Mouse (Mus musculus) stomach, embryonic 16.5 days (tissue): ENCODE results near the gene Mex3a. TPM values are rescaled to one million over a fixed set of nuclear protein-coding genes. Genes with fewer than 3 reads are reported as not detected.

Experiments used
- ATAC-seq: fragments of 200-750 bp; cut with Nextera tagmentation; 2 replicates; pipeline ENCODE4 v1.8.0; 2017; ENCODE audit warnings: moderate number of reproducible peaks, moderate TSS enrichment; ENCODE audit not compliant: insufficient read depth, low FRiP score
- H3K27ac ChIP-seq: fragments of 300-500 bp; sonication (generic); 2 replicates; pipeline ENCODE4 v1.5.1; 2014; ENCODE audit warnings: low read length
- H3K27me3 ChIP-seq: fragments of 300-500 bp; sonication (generic); 2 replicates; pipeline ENCODE4 v1.6.1; 2014; ENCODE audit warnings: low read length, control low read depth, mixed read lengths; ENCODE audit not compliant: control insufficient read depth, insufficient read depth
- H3K36me3 ChIP-seq: fragments of 300-500 bp; sonication (generic); 2 replicates; pipeline ENCODE4 v1.6.1; 2014; ENCODE audit warnings: low read length; ENCODE audit not compliant: control insufficient read depth, insufficient read depth
- H3K4me1 ChIP-seq: fragments of 300-500 bp; sonication (generic); 2 replicates; pipeline ENCODE4 v1.6.1; 2014; ENCODE audit warnings: low read length, control low read depth, mixed read lengths; ENCODE audit not compliant: control insufficient read depth, insufficient read depth
- H3K4me2 ChIP-seq: fragments of 300-500 bp; sonication (generic); 2 replicates; pipeline ENCODE4 v1.6.1; 2014; ENCODE audit warnings: low read depth, low read length, mixed read lengths
- H3K4me3 ChIP-seq: fragments of 300-500 bp; sonication (generic); replicated peaks from 2 replicates; pipeline ENCODE4 v1.5.1; 2014; ENCODE audit warnings: mild to moderate bottlenecking, low read length
- H3K9ac ChIP-seq: fragments of 300-500 bp; sonication (generic); 2 replicates; pipeline ENCODE4 v1.6.1; 2014; ENCODE audit warnings: low read length
- H3K9me3 ChIP-seq: fragments of 300-500 bp; sonication (generic); replicated peaks from 2 replicates; pipeline ENCODE4 v1.6.1; 2016; ENCODE audit warnings: low read length, control low read depth; ENCODE audit not compliant: control insufficient read depth
- WGBS: fragments of 180-500 bp; shearing (Covaris S2); extraction: QIAGEN DNeasy Blood & Tissue Kit; methylation state at CpG from one replicate; pipeline ENCODE4 v1.1.7; 2014; 5-methylcytosine and 5-hydroxymethylcytosine counted together
- polyA plus RNA-seq: library from polyadenylated mRNA; unstranded; fragments of >200 nt; fragmentation: Nextera tagmentation; extraction: Ambion mirVana; gene quantifications from 2 replicates; pipeline ENCODE4 v1.2.1, GENCODE M21; 2015

Gene Mex3a
- polyA plus RNA-seq, 1 experiment from 2014 or later: 11.4 TPM

- WGBS: 42% methylated on average over 9 of the region's 9 CpGs
- H3K27me3 ChIP-seq: no peaks in the 10 kb centered on the region
- ATAC-seq: peak; percentile 19; the same call in 1 of the 2 replicates
- peak overlapping the region; percentile 99 for H3K27ac ChIP-seq
- peak overlapping the region; percentile 7; the same call in 1 of the 2 replicates for H3K4me2 ChIP-seq
- H3K4me1 ChIP-seq: peaks cover 62% of the 10 kb centered on the region
- no peaks in the 10 kb centered on the region for H3K9me3 ChIP-seq
- H3K9ac ChIP-seq: peak overlapping the region; percentile 80
- no peaks in the 10 kb centered on the region for H3K36me3 ChIP-seq
- H3K4me3 ChIP-seq: 0 out of 2 replicates have a peak overlapping the region, but pooled peaks have one; percentile 6
These were observed 37.2 kb upstream of the Mex3a start for GRCm38 (mm10) chr3:88494836-88495628.

GRCm38 (mm10) chr3:88495741-88496415 is 36.3 kb upstream of the Mex3a start:
- Histone ChIP-seq H3K27ac (peak overlapping the region; percentile 99), H3K27me3 (no peaks in the 10 kb centered on the region), H3K4me2 (no peak overlapping the region), H3K9me3 (no peaks in the 10 kb centered on the region), H3K4me1 (peaks cover 62% of the 10 kb centered on the region), H3K9ac (peak overlapping the region; percentile 80), H3K4me3 (no peak overlapping the region), H3K36me3 (no peaks in the 10 kb centered on the region)
- WGBS: 74% methylated on average over 10 of the region's 10 CpGs
- no peak for ATAC-seq

GRCm38 (mm10) chr3:88499580-88499979 is 32.6 kb upstream of the Mex3a start:
- no peaks in the 10 kb centered on the region for H3K27me3 ChIP-seq
- H3K4me2 ChIP-seq: no peak overlapping the region
- H3K36me3 ChIP-seq: no peaks in the 10 kb centered on the region
- 72% methylated on average over 4 of the region's 4 CpGs for WGBS
- ATAC-seq: no peak
- no peak overlapping the region for H3K27ac ChIP-seq
- H3K9me3 ChIP-seq: no peaks in the 10 kb centered on the region
- H3K4me3 ChIP-seq: no peak overlapping the region
- no peak overlapping the region for H3K9ac ChIP-seq
- H3K4me1 ChIP-seq: peaks cover 55% of the 10 kb centered on the region

GRCm38 (mm10) chr3:88500087-88500486 is 32.1 kb upstream of the Mex3a start:
- H3K4me1 ChIP-seq: peaks cover 51% of the 10 kb centered on the region
- 0 out of 2 replicates have a peak overlapping the region, but pooled peaks have one; percentile 20 for H3K9ac ChIP-seq
- WGBS: 81% methylated on average over 7 of the region's 7 CpGs
- H3K27ac ChIP-seq: no peak overlapping the region
- peak overlapping the region; percentile 84; the same call in 1 of the 2 replicates for H3K4me3 ChIP-seq
- H3K9me3 ChIP-seq: no peaks in the 10 kb centered on the region
- no peaks in the 10 kb centered on the region for H3K36me3 ChIP-seq
- no peaks in the 10 kb centered on the region for H3K27me3 ChIP-seq
- H3K4me2 ChIP-seq: peak overlapping the region; percentile 75; the same call in 1 of the 2 replicates
- no peak for ATAC-seq

DNA sequence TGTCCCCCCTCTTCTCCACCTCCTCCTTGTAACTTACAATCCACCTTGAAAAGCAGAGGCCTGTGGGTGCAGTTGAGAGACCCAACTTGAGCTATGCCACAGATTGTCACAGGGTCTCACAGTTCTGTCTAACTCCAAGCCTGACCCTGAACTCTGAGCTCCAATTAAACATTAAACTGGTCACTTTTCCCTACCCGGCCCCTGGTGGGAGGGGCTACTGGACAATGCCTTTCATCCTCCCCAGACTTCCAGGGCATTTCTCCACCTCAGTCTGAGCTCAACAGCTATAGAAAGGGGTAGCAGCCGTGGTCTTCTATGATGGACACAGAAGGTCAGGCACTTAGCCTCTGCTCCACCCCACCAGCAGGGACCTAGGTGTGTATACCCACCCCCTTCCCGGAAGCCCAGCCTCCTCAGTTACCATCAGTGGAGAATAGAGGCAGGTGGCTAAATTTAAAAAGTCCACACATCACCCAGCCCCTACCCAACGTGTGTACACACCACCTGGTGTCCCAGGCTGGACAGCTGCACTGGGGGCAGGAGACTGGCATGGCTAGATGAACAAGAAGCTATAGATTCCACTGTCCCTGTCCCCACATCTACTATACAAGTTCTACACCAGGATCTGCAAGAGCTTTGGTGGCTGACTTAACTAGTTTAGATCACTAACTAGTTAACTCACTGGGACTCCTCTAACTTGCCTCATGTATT is 31.4 kb upstream of the Mex3a start:
- Histone ChIP-seq H3K9me3 (no peaks in the 10 kb centered on the region), H3K4me2 (peak overlapping the region; percentile 75), H3K27me3 (no peaks in the 10 kb centered on the region), H3K36me3 (no peaks in the 10 kb centered on the region), H3K4me3 (peak overlapping the region; percentile 84), H3K27ac (peak overlapping the region; percentile 96; the same call in 1 of the 2 replicates), H3K4me1 (peaks cover 45% of the 10 kb centered on the region), H3K9ac (peak overlapping the region; percentile 95)
- 34% methylated on average over 4 of the region's 4 CpGs for WGBS
- no peak for ATAC-seq

GRCm38 (mm10) chr3:88501366-88502030 is 30.7 kb upstream of the Mex3a start:
- no peak for ATAC-seq
- H3K4me3 ChIP-seq: peak overlapping the region; percentile 84
- WGBS: 47% methylated on average over 6 of the region's 6 CpGs

GRCm38 (mm10) chr3:88502031-88502571 is 30.1 kb upstream of the Mex3a start:
- H3K27me3 ChIP-seq: no peaks in the 10 kb centered on the region
- WGBS: 14% methylated on average over 11 of the region's 11 CpGs
- peak overlapping the region; percentile 96 for H3K27ac ChIP-seq
- no peak for ATAC-seq
- no peaks in the 10 kb centered on the region for H3K36me3 ChIP-seq
- H3K9ac ChIP-seq: peak overlapping the region; percentile 95
- no peaks in the 10 kb centered on the region for H3K9me3 ChIP-seq
- peak overlapping the region; percentile 75 for H3K4me2 ChIP-seq
- H3K4me1 ChIP-seq: peaks cover 38% of the 10 kb centered on the region
- H3K4me3 ChIP-seq: peak overlapping the region; percentile 84

More at GRCm38 (mm10) chr3:88501366-88502030, 30.7 kb upstream of the Mex3a start:
- Histone ChIP-seq H3K27ac (peak overlapping the region; percentile 96), H3K4me1 (peaks cover 41% of the 10 kb centered on the region), H3K36me3 (no peaks in the 10 kb centered on the region), H3K9me3 (no peaks in the 10 kb centered on the region), H3K4me2 (peak overlapping the region; percentile 75), H3K9ac (peak overlapping the region; percentile 95), H3K27me3 (no peaks in the 10 kb centered on the region)
